Mouse (Mus musculus): Measurements from ENCODE around the gene Rfc5. TPM values are rescaled to one million over a fixed set of nuclear protein-coding genes. Genes with fewer than 3 reads are reported as not detected.
"Not testable (repeated sequence)": the region's sequence is repeated elsewhere in the genome, so short reads cannot be mapped to it uniquely, and the experiment has no call there.

The Rfc5 gene
- 13.6 TPM for polyA plus RNA-seq (2012; fragmentation: generic; extraction: Trizol)

GRCm38 (mm10) chr5:117388877-117389276, at the start of gene Rfc5:
Gene Rfc5, minus strand, starts transcription at chr5:117389047.
- Histone ChIP-seq H3K4me3 (peak within 1 kb of the TSS; percentile 52), H3K36me3 (ENCODE audit: control insufficient read depth, insufficient read depth) (peaks cover 4% of the 10 kb centered on the region), H3K79me2 (ENCODE audit: control insufficient read depth, insufficient read depth) (peaks cover 8% of the 10 kb centered on the region), H3ac (ENCODE audit: control insufficient read depth, insufficient read length) (peak within 1 kb of the TSS; percentile 20), H3K4me2 (ENCODE audit: low read depth) (peak within 1 kb of the TSS; percentile 92), H3K27me3 (ENCODE audit: control insufficient read depth, insufficient read depth, insufficient read length) (no peaks in the 10 kb centered on the region)
- no peak for TF ChIP-seq USF1 (IDR thresholded peaks at IDR 0.05; ENCODE audit: low read depth)
- no peak for TF ChIP-seq CEBPB (IDR thresholded peaks at IDR 0.05; ENCODE audit: insufficient read depth, poor library complexity, severe bottlenecking)
- peak in 1 of 3 experiments; percentile 20 for TF ChIP-seq MYOG (IDR thresholded peaks at IDR 0.05; ENCODE audit: control insufficient read depth in 1 of 3, insufficient read depth in 1 of 3, insufficient read length in 2 of 3, low read depth in 2 of 3)
- no peak for TF ChIP-seq MAX (IDR thresholded peaks at IDR 0.05; ENCODE audit: low read depth)
- no peak for TF ChIP-seq SRF (IDR thresholded peaks at IDR 0.05; ENCODE audit: control insufficient read depth, insufficient read length, low read depth)
- no peak for TF ChIP-seq TCF12 (IDR thresholded peaks at IDR 0.05; ENCODE audit: insufficient read depth, poor library complexity, severe bottlenecking)
- TF ChIP-seq REST (IDR thresholded peaks at IDR 0.05; ENCODE audit: insufficient read depth, insufficient read length): no peak
- TF ChIP-seq MYOD1 (IDR thresholded peaks at IDR 0.05; ENCODE audit: control insufficient read depth in 1 of 3, insufficient read length in 2 of 3, low read depth in 2 of 3): no peak
- TF ChIP-seq E2F4 (IDR thresholded peaks at IDR 0.05; ENCODE audit: insufficient read depth): peak; percentile 84
- no peak for TF ChIP-seq TCF3 (IDR thresholded peaks at IDR 0.05; ENCODE audit: insufficient read length, low read depth)
- TF ChIP-seq POLR2AphosphoS2 (IDR thresholded peaks at IDR 0.05; ENCODE audit: insufficient read length, low read depth): peak; percentile 56
- peak; percentile 72 for TF ChIP-seq POLR2A (IDR thresholded peaks at IDR 0.05; ENCODE audit: insufficient read length, low read depth)

DNA sequence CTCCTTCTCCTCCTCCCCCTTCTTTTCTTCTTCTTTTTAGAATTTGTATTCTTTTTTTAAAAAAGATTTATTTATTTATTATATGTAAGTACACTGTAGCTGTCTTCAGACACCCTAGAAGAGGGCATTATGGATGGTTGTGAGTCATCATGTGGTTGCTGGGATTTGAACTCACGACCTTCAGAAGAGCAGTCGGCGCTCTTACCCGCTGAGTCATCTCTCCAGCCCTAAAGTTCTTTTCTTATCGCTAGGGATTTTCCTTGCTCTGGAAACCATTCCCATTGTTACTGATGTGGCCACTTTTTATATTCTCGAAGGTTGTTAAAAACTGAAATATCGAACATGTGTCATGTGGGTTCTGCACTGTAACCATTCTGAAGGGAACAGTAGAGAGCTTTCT, 44.7 kb upstream of the Rfc5 start:
- not testable (repeated sequence) for H3K4me2 ChIP-seq (ENCODE audit: low read depth); H3K4me3 ChIP-seq; H3ac ChIP-seq (ENCODE audit: control insufficient read depth, insufficient read length)

GRCm38 (mm10) chr5:117417442-117417841, 28.6 kb upstream of the Rfc5 start:
- TF ChIP-seq MYOG (IDR thresholded peaks at IDR 0.05; ENCODE audit: control insufficient read depth in 1 of 3, insufficient read depth in 1 of 3, insufficient read length in 2 of 3, low read depth in 2 of 3): no peak
- TF ChIP-seq MYOD1 (IDR thresholded peaks at IDR 0.05; ENCODE audit: control insufficient read depth in 1 of 3, insufficient read length in 2 of 3, low read depth in 2 of 3): no peak
- TF ChIP-seq MAX (IDR thresholded peaks at IDR 0.05; ENCODE audit: low read depth): no peak
- Histone ChIP-seq H3K79me2 (ENCODE audit: control insufficient read depth, insufficient read depth) (no peaks in the 10 kb centered on the region), H3K27me3 (ENCODE audit: control insufficient read depth, insufficient read depth, insufficient read length) (peaks cover 54% of the 10 kb centered on the region), H3K4me2 (ENCODE audit: low read depth) (no peak overlapping the region), H3ac (ENCODE audit: control insufficient read depth, insufficient read length) (no peak overlapping the region), H3K36me3 (ENCODE audit: control insufficient read depth, insufficient read depth) (no peaks in the 10 kb centered on the region), H3K4me3 (no peak overlapping the region)

More for the DNA sequence above, 44.7 kb upstream of the Rfc5 start:
- not testable (repeated sequence) for H3K36me3 ChIP-seq (ENCODE audit: control insufficient read depth, insufficient read depth); H3K27me3 ChIP-seq (ENCODE audit: control insufficient read depth, insufficient read depth, insufficient read length); H3K79me2 ChIP-seq (ENCODE audit: control insufficient read depth, insufficient read depth)

DNA sequence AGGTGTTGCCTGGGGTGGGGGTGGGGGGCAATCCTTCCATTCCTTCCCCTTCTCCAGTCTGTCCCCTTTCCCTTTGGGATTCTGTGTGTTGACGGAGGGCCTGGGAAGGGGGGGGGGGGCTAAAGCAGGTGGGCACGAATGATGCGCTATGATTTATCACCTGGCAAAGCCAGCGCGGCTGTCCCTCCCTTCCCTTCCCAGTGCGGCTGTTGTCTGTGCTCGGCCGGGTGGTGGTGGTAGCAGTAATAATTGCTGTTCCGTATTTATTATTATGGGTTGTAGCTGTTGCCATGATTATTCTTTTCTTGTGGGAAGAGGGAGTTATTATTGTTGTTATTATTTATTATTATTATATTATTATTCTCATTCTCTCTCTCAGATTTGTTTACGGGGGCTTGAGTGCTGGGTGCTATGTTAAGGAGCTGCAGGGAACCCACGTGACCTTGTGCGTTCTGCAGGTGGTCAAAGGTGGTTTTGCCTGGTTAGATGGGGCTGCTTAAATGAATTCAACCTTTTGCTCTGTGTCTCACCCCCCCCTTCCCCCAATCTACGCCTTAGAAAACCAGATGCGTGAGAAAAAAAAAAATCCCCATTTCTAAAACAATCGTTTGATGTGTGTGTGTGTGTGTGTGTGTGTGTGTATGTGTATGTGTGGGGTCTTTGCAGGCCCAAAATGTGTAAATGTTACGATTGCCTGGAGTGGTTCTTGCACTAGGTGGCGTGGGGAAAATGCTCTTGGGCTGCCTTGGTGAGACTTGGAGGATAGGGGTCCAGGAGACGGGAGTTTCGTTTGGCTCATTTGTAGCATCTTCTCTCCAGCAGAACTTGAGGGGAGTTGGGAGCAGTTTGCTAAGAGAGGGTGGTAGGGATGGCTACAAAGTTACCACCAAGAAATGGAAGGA, 26.4 kb upstream of the Rfc5 start:
- Histone ChIP-seq H3K36me3 (ENCODE audit: control insufficient read depth, insufficient read depth) (no peaks in the 10 kb centered on the region), H3K79me2 (ENCODE audit: control insufficient read depth, insufficient read depth) (no peaks in the 10 kb centered on the region), H3ac (ENCODE audit: control insufficient read depth, insufficient read length) (no peak overlapping the region), H3K27me3 (ENCODE audit: control insufficient read depth, insufficient read depth, insufficient read length) (peaks cover 70% of the 10 kb centered on the region), H3K4me2 (ENCODE audit: low read depth) (no peak overlapping the region), H3K4me3 (no peak overlapping the region)
- no peak for TF ChIP-seq SRF (IDR thresholded peaks at IDR 0.05; ENCODE audit: control insufficient read depth, insufficient read length, low read depth)
- no peak for TF ChIP-seq POLR2AphosphoS2 (IDR thresholded peaks at IDR 0.05; ENCODE audit: insufficient read length, low read depth)
- TF ChIP-seq MYOD1 (IDR thresholded peaks at IDR 0.05; ENCODE audit: control insufficient read depth in 1 of 3, insufficient read length in 2 of 3, low read depth in 2 of 3): no peak
- no peak for TF ChIP-seq TCF12 (IDR thresholded peaks at IDR 0.05; ENCODE audit: insufficient read depth, poor library complexity, severe bottlenecking)
- TF ChIP-seq E2F4 (IDR thresholded peaks at IDR 0.05; ENCODE audit: insufficient read depth): no peak

GRCm38 (mm10) chr5:117414611-117415010, 25.8 kb upstream of the Rfc5 start:
- Histone ChIP-seq H3ac (ENCODE audit: control insufficient read depth, insufficient read length) (no peak overlapping the region), H3K4me2 (ENCODE audit: low read depth) (no peak overlapping the region), H3K4me3 (no peak overlapping the region), H3K79me2 (ENCODE audit: control insufficient read depth, insufficient read depth) (no peaks in the 10 kb centered on the region), H3K27me3 (ENCODE audit: control insufficient read depth, insufficient read depth, insufficient read length) (peaks cover 66% of the 10 kb centered on the region), H3K36me3 (ENCODE audit: control insufficient read depth, insufficient read depth) (no peaks in the 10 kb centered on the region)
- TF ChIP-seq POLR2AphosphoS2 (IDR thresholded peaks at IDR 0.05; ENCODE audit: insufficient read length, low read depth) (no peak), E2F4 (IDR thresholded peaks at IDR 0.05; ENCODE audit: insufficient read depth) (no peak), POLR2A (IDR thresholded peaks at IDR 0.05; ENCODE audit: insufficient read length, low read depth) (no peak), TCF3 (IDR thresholded peaks at IDR 0.05; ENCODE audit: insufficient read length, low read depth) (no peak), TCF12 (IDR thresholded peaks at IDR 0.05; ENCODE audit: insufficient read depth, poor library complexity, severe bottlenecking) (no peak), MAX (IDR thresholded peaks at IDR 0.05; ENCODE audit: low read depth) (no peak)
